Mouse (Mus musculus): ENCODE data around the gene Kcnh6. TPM values are rescaled to one million over a fixed set of nuclear protein-coding genes. Genes with fewer than 3 reads are reported as not detected.

The Kcnh6 gene
- total RNA-seq (2021) (under 1 TPM; 0.07 to 0.14 TPM), polyA plus RNA-seq (2012; rRNA removed) (0.46 and 0.48 TPM in 2 replicates)
- long read RNA-seq = 0 reads

- DNase-seq = peak; percentile 70
Observed at GRCm38 (mm10) chr11:106007821-106008220, at the start of gene Kcnh6. Kcnh6 (plus strand) TSS chr11:106008124.

GRCm38 (mm10) chr11:105958566-105958965 lies 49.4 kb upstream of the Kcnh6 start:
- DNase-seq = no peak

GRCm38 (mm10) chr11:105959355-105959754 lies 48.6 kb upstream of the Kcnh6 start:
- DNase-seq = no peak

- no peak for DNase-seq
Observed at GRCm38 (mm10) chr11:105964691-105965090, 43.2 kb upstream of the Kcnh6 start.

GRCm38 (mm10) chr11:105966288-105966687 lies 41.6 kb upstream of the Kcnh6 start:
- DNase-seq = no peak

GRCm38 (mm10) chr11:105967741-105968574 lies 40.0 kb upstream of the Kcnh6 start, which contains the start of gene Ace:
Ace (plus strand) TSS chr11:105967945.
- peak; percentile 32 for DNase-seq

- DNase-seq = no peak
Observed at GRCm38 (mm10) chr11:105968948-105969347, 39.0 kb upstream of the Kcnh6 start.

- DNase-seq = peak; percentile 66
Observed at GRCm38 (mm10) chr11:105969516-105969915, 38.4 kb upstream of the Kcnh6 start.

GRCm38 (mm10) chr11:105974593-105974992 lies 33.3 kb upstream of the Kcnh6 start:
- peak; percentile 24 for DNase-seq

- no peak for DNase-seq
Observed at GRCm38 (mm10) chr11:105975050-105975449, 32.9 kb upstream of the Kcnh6 start.

GRCm38 (mm10) chr11:105975636-105976035 lies 32.3 kb upstream of the Kcnh6 start:
- DNase-seq = no peak

GRCm38 (mm10) chr11:105978232-105978631 lies 29.7 kb upstream of the Kcnh6 start:
- DNase-seq = no peak

- no peak for DNase-seq
Observed at GRCm38 (mm10) chr11:105978634-105979033, 29.3 kb upstream of the Kcnh6 start.

- DNase-seq = no peak
Observed at GRCm38 (mm10) chr11:105984452-105984851, 23.5 kb upstream of the Kcnh6 start.

GRCm38 (mm10) chr11:105987446-105987845 lies 20.5 kb upstream of the Kcnh6 start:
- no peak for DNase-seq

- DNase-seq = no peak
Observed at GRCm38 (mm10) chr11:105989446-105989845, 18.5 kb upstream of the Kcnh6 start.

- DNase-seq = peak; percentile 60
Observed at GRCm38 (mm10) chr11:105990231-105990630, 17.7 kb upstream of the Kcnh6 start.

GRCm38 (mm10) chr11:105994375-105994774 lies 13.5 kb upstream of the Kcnh6 start, which contains the start of gene Ace3:
Ace3 (plus strand) TSS chr11:105994675.
- no peak for DNase-seq

- DNase-seq = no peak
Observed at GRCm38 (mm10) chr11:106000062-106000461, 7.9 kb upstream of the Kcnh6 start.

GRCm38 (mm10) chr11:106001718-106002117 lies 6.2 kb upstream of the Kcnh6 start:
- no peak for DNase-seq

GRCm38 (mm10) chr11:106004576-106004975 lies 3.3 kb upstream of the Kcnh6 start:
- DNase-seq = no peak

GRCm38 (mm10) chr11:106005970-106006369 lies 2.0 kb upstream of the Kcnh6 start:
- no peak for DNase-seq

GRCm38 (mm10) chr11:106012711-106013110 lies 4.8 kb downstream of the Kcnh6 start:
- DNase-seq = no peak
